Comparison of ENCODE assay signal across 15 mouse cellular contexts in the genomic region with DNA sequence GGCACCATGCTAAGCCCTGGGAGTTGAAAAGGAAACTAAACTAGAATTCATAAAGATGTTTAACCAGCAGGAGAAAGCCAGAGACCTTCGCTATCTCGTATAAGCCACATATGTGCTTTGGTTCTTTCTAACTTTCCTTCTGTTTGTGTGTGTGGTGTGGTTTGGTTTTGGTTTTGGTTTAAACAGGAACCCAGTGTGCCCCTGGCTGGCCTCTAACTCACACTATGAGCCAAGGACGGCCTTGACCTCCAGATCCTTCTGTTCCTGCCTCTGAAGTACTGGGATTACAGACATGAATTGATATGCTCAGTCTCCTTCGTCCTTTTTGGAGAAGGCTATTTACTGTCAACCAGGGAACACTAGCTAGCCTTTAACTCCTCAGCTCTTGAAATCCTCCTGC. TPM values are rescaled to one million over a fixed set of nuclear protein-coding genes. Genes with fewer than 3 reads are reported as not detected.
DNase-seq lines count a peak whose midpoint lies in the region; ATAC-seq lines count a peak whose summit lies in the region.
"Had no signal": no experiment of that assay in that cellular context is flagged by ENCODE, and none has a peak within 500 bp of the region (broad histone marks: within the 10 kb centered on the region; RNA-seq: fewer than 3 reads in every experiment).

No protein-coding gene starts in this region.

- no peaks in the 10 kb centered on the region; the same call in 1 of the 2 replicates for H3K4me1 ChIP-seq in liver, embryonic 16.5 days (ENCODE audit: control insufficient read depth, low read depth, low read length)
- H3K4me1 ChIP-seq in liver, embryonic 12.5 days, result no peaks in the 10 kb centered on the region; the same call in 1 of the 2 replicates

- no peak overlapping the region for H3K9ac ChIP-seq in liver, embryonic 16.5 days (ENCODE audit: low read depth, low read length)
- H3K9ac ChIP-seq in liver, embryonic 12.5 days, result no peak overlapping the region
- H3K9ac ChIP-seq: forebrain, embryonic 13.5 days; limb, embryonic 15.5 days had no signal

- no peaks in the 10 kb centered on the region for H3K27me3 ChIP-seq in liver, embryonic 16.5 days (ENCODE audit: control insufficient read depth, insufficient read depth, low read depth, low read length)
- no peaks in the 10 kb centered on the region for H3K27me3 ChIP-seq in liver, embryonic 12.5 days (replicated peaks)
- H3K27me3 ChIP-seq: forebrain, embryonic 13.5 days; limb, embryonic 15.5 days had no signal

- 33% methylated on average over 4 of the region's 4 CpGs for WGBS in liver, embryonic 16.5 days (ENCODE audit: insufficient replicate concordance)
- 49% methylated on average over 4 of the region's 4 CpGs for WGBS in liver, embryonic 12.5 days (ENCODE audit: insufficient replicate concordance)

- peak; percentile 9 for DNase-seq in CD4-positive, CD25-positive, alpha-beta regulatory T cell, adult 2 months (ENCODE audit: low read depth, low spot score)
- DNase-seq in brain, adult 2 months (ENCODE audit: low read depth, low spot score), result peak; percentile 25
- no peak for DNase-seq in thymus, postnatal 10 days (ENCODE audit: low spot score in 2 of 2)
- no peak for DNase-seq in cerebellum, postnatal 14 days
- DNase-seq in gastrocnemius, postnatal 10 days, result no peak
- DNase-seq: cerebellum, postnatal 36 days; heart, postnatal 4 days; kidney, postnatal 4 days had no signal

- no peak for ATAC-seq in liver, embryonic 16.5 days (ENCODE audit: low read depth)
- no peak for ATAC-seq in liver, embryonic 12.5 days
- peak; percentile 60 for ATAC-seq in monocyte, adult 5-6 weeks (replicated peaks; ENCODE audit: insufficient number of reproducible peaks, low FRiP score, low TSS enrichment, poor library complexity, severe bottlenecking)
- ATAC-seq: forebrain, embryonic 13.5 days; intestine, postnatal 0 days had no signal

- H3K4me2 ChIP-seq in liver, embryonic 16.5 days (ENCODE audit: low read depth, low read length), result 0 out of 2 replicates have a peak overlapping the region, but pooled peaks have one; percentile 8
- H3K4me2 ChIP-seq in liver, embryonic 12.5 days, result no peak overlapping the region
- H3K4me2 ChIP-seq: forebrain, embryonic 13.5 days; heart, embryonic 11.5 days; limb, embryonic 15.5 days had no signal

- no peak overlapping the region for H3K4me3 ChIP-seq in liver, embryonic 16.5 days (ENCODE audit: low read depth, low read length)
- H3K4me3 ChIP-seq in liver, embryonic 12.5 days, result no peak overlapping the region
- H3K4me3 ChIP-seq: forebrain, embryonic 13.5 days; limb, embryonic 15.5 days had no signal

- H3K27ac ChIP-seq in liver, embryonic 16.5 days (ENCODE audit: low read length), result no peak overlapping the region
- no peak overlapping the region for H3K27ac ChIP-seq in liver, embryonic 12.5 days
- H3K27ac ChIP-seq: forebrain, embryonic 13.5 days; limb, embryonic 15.5 days had no signal

- H3K9me3 ChIP-seq in liver, embryonic 16.5 days (replicated peaks; ENCODE audit: control insufficient read depth, low read length), result no peaks in the 10 kb centered on the region
- H3K9me3 ChIP-seq in liver, embryonic 12.5 days (replicated peaks), result no peaks in the 10 kb centered on the region
- H3K9me3 ChIP-seq: forebrain, embryonic 13.5 days; limb, embryonic 15.5 days had no signal

- H3K36me3 ChIP-seq in liver, embryonic 16.5 days (ENCODE audit: control insufficient read depth, insufficient read depth), result no peaks in the 10 kb centered on the region
- no peaks in the 10 kb centered on the region for H3K36me3 ChIP-seq in liver, embryonic 12.5 days
- H3K36me3 ChIP-seq: limb, embryonic 15.5 days had no signal

RNA-seq across cellular contexts. Expression of a gene that starts 29.9 kb away (rescaled TPM):
- polyA plus RNA-seq in liver, embryonic 16.5 days (2015; fragmentation: Nextera tagmentation; extraction: Ambion mirVana), result 0.08 and 0.14 TPM in 2 replicates
- 0.12 and 0.15 TPM in 2 replicates for polyA plus RNA-seq in liver, embryonic 12.5 days (2016; fragmentation: Nextera tagmentation; extraction: Ambion mirVana)
- total RNA-seq in monocyte, adult 5-6 weeks (2017), result 3.7 to 4.4 TPM (median 4.4 TPM) in 3 replicates
- under 1 TPM; 0.14 to 0.29 TPM for total RNA-seq in gastrocnemius, postnatal 10 days (2021)

Comparison
In these comparisons a context has a peak if more than half of its experiments do, and no peak if none do; other contexts are left out.
1. DNase-seq: peak in CD4-positive, CD25-positive, alpha-beta regulatory T cell, adult 2 months (single experiment) and brain, adult 2 months (single experiment); none in thymus, postnatal 10 days (0 of 2), cerebellum, postnatal 14 days (0 of 2) and gastrocnemius, postnatal 10 days (single experiment).